Mouse (Mus musculus) brain, embryonic 14.5 days (tissue): Measurements from ENCODE around the gene Olfr1513.
A peak's percentile ranks its signal among the peaks of the same experiment; 100 is the strongest.

Experiments
- CTCF ChIP-seq: fragments of 200-500 bp; IDR thresholded peaks from 2 replicates; pipeline ENCODE4 v1.5.1; 2012; ENCODE audit warnings: inconsistent platforms, mild to moderate bottlenecking, moderate library complexity, borderline replicate concordance; ENCODE audit not compliant: insufficient read depth, insufficient read length; ENCODE audit errors: extremely low read depth
- POLR2A ChIP-seq: fragments of 200-500 bp; IDR thresholded peaks from 2 replicates; pipeline ENCODE4 v1.6.1; 2012; ENCODE audit warnings: mild to moderate bottlenecking, inconsistent platforms, borderline replicate concordance; ENCODE audit not compliant: poor library complexity, insufficient read depth, insufficient read length, severe bottlenecking; ENCODE audit errors: extremely low read depth

DNA sequence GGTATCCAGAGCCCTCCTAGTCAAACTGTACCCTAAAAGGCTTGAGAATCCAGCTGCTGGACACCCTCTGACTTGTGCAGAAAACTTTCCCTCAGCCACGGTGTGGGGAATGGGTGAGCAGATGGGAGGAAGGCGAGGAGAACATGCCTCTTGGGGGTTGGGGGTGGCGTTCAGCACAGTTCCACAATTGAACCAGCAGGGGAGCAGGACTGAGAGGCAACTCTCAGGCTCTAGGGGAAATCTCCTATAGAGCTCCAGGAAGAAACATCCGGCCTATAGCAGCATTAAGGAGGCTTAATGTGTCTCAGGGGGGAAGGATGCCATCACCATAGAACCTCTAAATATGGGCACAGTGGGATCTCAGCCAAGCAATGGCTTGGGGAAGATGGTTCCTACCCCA lies 30.3 kb downstream of the Olfr1513 start:
- TF ChIP-seq CTCF (peak; percentile 64), POLR2A (no peak)
